Mouse (Mus musculus) embryonic facial prominence, embryonic 14.5 days (tissue): ENCODE measurements at regions not wholly inside any gene's neighbourhood (a gene's known extent, or its start where the extent isn't known, plus 50 kb on each side); places are given as distances from the start of the nearest gene placed in this dataset.

ENCODE experiments used
- ATAC-seq: fragments of 200-750 bp; cut with Nextera tagmentation; 2 replicates; pipeline ENCODE4 v1.8.0; 2017; ENCODE audit warnings: low read depth, moderate number of reproducible peaks, moderate TSS enrichment
- DNase-seq: peaks from one replicate; pipeline ENCODE4 v3.0.0-alpha.2; 2015; ENCODE audit warnings: low spot score
- H3K27ac ChIP-seq: fragments of 300-500 bp; sonication (generic); replicated peaks from 2 replicates; pipeline ENCODE4 v1.5.1; 2014; ENCODE audit warnings: low read depth, mild to moderate bottlenecking, low read length, moderate library complexity
- H3K27me3 ChIP-seq: fragments of 300-500 bp; sonication (generic); replicated peaks from 2 replicates; pipeline ENCODE4 v1.6.1; 2014; ENCODE audit warnings: low read length; ENCODE audit not compliant: control insufficient read depth, insufficient read depth
- H3K36me3 ChIP-seq: fragments of 300-500 bp; sonication (generic); 2 replicates; pipeline ENCODE4 v1.6.1; 2014; ENCODE audit warnings: low read length, mixed read lengths; ENCODE audit not compliant: control insufficient read depth, insufficient read depth
- H3K4me1 ChIP-seq: fragments of 300-500 bp; sonication (generic); 2 replicates; pipeline ENCODE4 v1.6.1; 2014; ENCODE audit warnings: antibody characterized with exemption, low read length; ENCODE audit not compliant: control insufficient read depth, insufficient read depth
- H3K4me2 ChIP-seq: fragments of 300-500 bp; sonication (generic); 2 replicates; pipeline ENCODE4 v1.6.1; 2014; ENCODE audit warnings: low read depth, mild to moderate bottlenecking, low read length, moderate library complexity, mixed read lengths
- H3K4me3 ChIP-seq: fragments of 300-500 bp; sonication (generic); 2 replicates; pipeline ENCODE4 v1.5.1; 2014; ENCODE audit warnings: low read depth, mild to moderate bottlenecking, low read length
- H3K9ac ChIP-seq: fragments of 300-500 bp; sonication (generic); 2 replicates; pipeline ENCODE4 v1.6.1; 2014; ENCODE audit warnings: low read depth, mild to moderate bottlenecking, low read length, moderate library complexity, mixed read lengths
- H3K9me3 ChIP-seq: fragments of 300-500 bp; sonication (generic); 2 replicates; pipeline ENCODE4 v1.6.1; 2016; ENCODE audit warnings: low read length; ENCODE audit not compliant: control insufficient read depth
- WGBS: fragments of 180-500 bp; shearing (Covaris S2); extraction: QIAGEN DNeasy Blood & Tissue Kit; methylation state at CpG from one replicate; pipeline ENCODE4 v1.1.7; 2014; 5-methylcytosine and 5-hydroxymethylcytosine counted together

- Histone ChIP-seq H3K27me3 (no peaks in the 10 kb centered on the region), H3K4me1 (no peaks in the 10 kb centered on the region), H3K36me3 (no peaks in the 10 kb centered on the region), H3K4me2 (no peak overlapping the region), H3K9me3 (no peaks in the 10 kb centered on the region), H3K9ac (no peak overlapping the region), H3K27ac (no peak overlapping the region), H3K4me3 (no peak overlapping the region)
- DNase-seq, result no peak
- ATAC-seq, result no peak
Observed at GRCm38 (mm10) chr11:15572716-15573115, 684.8 kb upstream of the Vstm2a start.

- no peak overlapping the region for H3K27ac ChIP-seq
- H3K4me2 ChIP-seq, result no peak overlapping the region
- no peaks in the 10 kb centered on the region for H3K4me1 ChIP-seq
- H3K4me3 ChIP-seq, result no peak overlapping the region
- no peaks in the 10 kb centered on the region for H3K36me3 ChIP-seq
- no peak overlapping the region for H3K9ac ChIP-seq
- no peak for DNase-seq
- no peaks in the 10 kb centered on the region for H3K9me3 ChIP-seq
- WGBS, result 39% methylated on average over 3 of the region's 4 CpGs
- H3K27me3 ChIP-seq, result no peaks in the 10 kb centered on the region
- ATAC-seq, result no peak
Observed at GRCm38 (mm10) chr11:15619963-15620362, 637.6 kb upstream of the Vstm2a start.

- Histone ChIP-seq H3K36me3 (no peaks in the 10 kb centered on the region), H3K27ac (no peak overlapping the region), H3K27me3 (no peaks in the 10 kb centered on the region), H3K4me2 (no peak overlapping the region), H3K4me3 (no peak overlapping the region), H3K9me3 (no peaks in the 10 kb centered on the region), H3K9ac (no peak overlapping the region), H3K4me1 (no peaks in the 10 kb centered on the region)
- DNase-seq (no peak), ATAC-seq (no peak)
Observed at GRCm38 (mm10) chr11:15649025-15649680, 608.4 kb upstream of the Vstm2a start.

- DNase-seq, result no peak
Observed at GRCm38 (mm10) chr11:15689073-15689472, 568.5 kb upstream of the Vstm2a start.

GRCm38 (mm10) chr11:15698001-15698756, 559.3 kb upstream of the Vstm2a start:
- no peaks in the 10 kb centered on the region for H3K4me1 ChIP-seq
- H3K4me3 ChIP-seq, result no peak overlapping the region
- H3K27ac ChIP-seq, result no peak overlapping the region
- DNase-seq (no peak), ATAC-seq (no peak)
- WGBS, result 69% methylated on average over 2 of the region's 2 CpGs
- no peaks in the 10 kb centered on the region for H3K27me3 ChIP-seq
- no peak overlapping the region for H3K4me2 ChIP-seq
- H3K9me3 ChIP-seq, result no peaks in the 10 kb centered on the region
- no peaks in the 10 kb centered on the region for H3K36me3 ChIP-seq
- no peak overlapping the region for H3K9ac ChIP-seq

More at GRCm38 (mm10) chr11:15689073-15689472, 568.5 kb upstream of the Vstm2a start:
- no peak overlapping the region for H3K4me2 ChIP-seq
- H3K4me1 ChIP-seq, result no peaks in the 10 kb centered on the region
- no peaks in the 10 kb centered on the region for H3K36me3 ChIP-seq
- H3K4me3 ChIP-seq, result no peak overlapping the region
- no peaks in the 10 kb centered on the region for H3K27me3 ChIP-seq
- no peak overlapping the region for H3K27ac ChIP-seq
- H3K9me3 ChIP-seq, result no peaks in the 10 kb centered on the region
- WGBS, result 63% methylated on average over 1 of the region's 1 CpGs
- no peak overlapping the region for H3K9ac ChIP-seq
- ATAC-seq, result no peak

- Histone ChIP-seq H3K36me3 (no peaks in the 10 kb centered on the region), H3K9me3 (no peaks in the 10 kb centered on the region), H3K4me2 (no peak overlapping the region), H3K4me1 (no peaks in the 10 kb centered on the region), H3K27me3 (no peaks in the 10 kb centered on the region), H3K27ac (no peak overlapping the region), H3K9ac (no peak overlapping the region), H3K4me3 (no peak overlapping the region)
- DNase-seq (no peak), ATAC-seq (no peak)
Observed at GRCm38 (mm10) chr11:15715987-15716386, 541.5 kb upstream of the Vstm2a start.

- WGBS, result 73% methylated on average over 1 of the region's 1 CpGs
- Histone ChIP-seq H3K4me1 (no peaks in the 10 kb centered on the region), H3K4me2 (no peak overlapping the region), H3K9me3 (no peaks in the 10 kb centered on the region), H3K27ac (no peak overlapping the region), H3K9ac (no peak overlapping the region), H3K27me3 (no peaks in the 10 kb centered on the region), H3K4me3 (no peak overlapping the region), H3K36me3 (no peaks in the 10 kb centered on the region)
- ATAC-seq, result no peak
- DNase-seq, result no peak
Observed at GRCm38 (mm10) chr11:15717536-15717935, 540.0 kb upstream of the Vstm2a start.

- ATAC-seq (no peak), DNase-seq (no peak)
- no peak overlapping the region for H3K27ac ChIP-seq
- H3K27me3 ChIP-seq, result no peaks in the 10 kb centered on the region
- no peaks in the 10 kb centered on the region for H3K9me3 ChIP-seq
- H3K4me1 ChIP-seq, result no peaks in the 10 kb centered on the region
- H3K4me3 ChIP-seq, result no peak overlapping the region
- H3K9ac ChIP-seq, result no peak overlapping the region
- no peaks in the 10 kb centered on the region for H3K36me3 ChIP-seq
- no peak overlapping the region for H3K4me2 ChIP-seq
Observed at GRCm38 (mm10) chr11:15737621-15738020, 519.9 kb upstream of the Vstm2a start.

GRCm38 (mm10) chr11:15756006-15756405, 501.5 kb upstream of the Vstm2a start:
- H3K9ac ChIP-seq, result no peak overlapping the region
- no peaks in the 10 kb centered on the region for H3K27me3 ChIP-seq
- DNase-seq (no peak), ATAC-seq (no peak)
- no peaks in the 10 kb centered on the region for H3K4me1 ChIP-seq
- no peak overlapping the region for H3K4me2 ChIP-seq
- H3K9me3 ChIP-seq, result no peaks in the 10 kb centered on the region
- H3K27ac ChIP-seq, result no peak overlapping the region
- WGBS, result 75% methylated on average over 1 of the region's 1 CpGs
- H3K4me3 ChIP-seq, result no peak overlapping the region
- no peaks in the 10 kb centered on the region for H3K36me3 ChIP-seq
